Mouse (Mus musculus) A20 (cell line): ENCODE results near the gene Lnx1.

ENCODE experiments used
- DNase-seq: peaks from one replicate; pipeline ENCODE4 v3.0.0-alpha.2; 2011; ENCODE audit warnings: low read depth, low spot score

The Lnx1 gene

DNA sequence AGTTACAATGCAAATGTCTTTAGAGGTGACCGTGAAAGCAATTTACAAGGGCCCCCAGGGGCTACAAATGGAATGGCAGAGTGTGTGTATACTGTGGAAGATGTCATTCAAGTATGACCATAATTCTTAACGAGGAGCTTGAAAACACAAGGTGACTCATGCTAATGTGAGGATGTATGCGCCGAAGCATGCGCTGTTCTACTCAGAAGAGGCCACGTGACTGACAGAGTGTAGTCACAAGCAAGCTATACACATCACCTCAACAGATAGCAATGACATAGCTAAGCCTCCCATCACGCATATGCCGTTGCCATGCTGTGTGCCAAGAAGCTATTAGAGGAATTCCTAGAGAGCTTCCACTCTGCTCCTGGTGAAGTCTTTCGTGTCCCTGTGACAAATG, 5.2 kb downstream of the Lnx1 start:
- DNase-seq: no peak

GRCm38 (mm10) chr5:74694390-74694801, 8.3 kb downstream of the Lnx1 start:
- no peak for DNase-seq

DNA sequence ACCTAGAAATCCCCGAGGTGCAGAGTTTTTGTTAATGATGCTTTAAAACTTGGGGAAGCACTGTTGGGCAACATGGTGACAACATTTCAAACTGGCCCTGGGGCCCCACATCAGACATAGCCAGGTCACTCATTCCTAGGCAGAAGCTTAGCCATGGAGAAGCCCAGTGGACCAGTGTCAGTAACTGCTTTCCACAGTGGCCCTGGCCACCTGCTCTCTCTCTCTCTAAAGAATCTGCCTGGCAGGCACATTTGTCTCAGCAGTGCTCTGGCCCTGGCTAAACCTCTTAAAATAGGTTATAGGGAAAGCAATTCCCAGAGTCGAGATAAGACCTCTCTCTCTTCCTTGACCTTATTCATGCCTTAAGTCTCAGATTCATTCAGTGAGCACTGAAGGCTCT, 8.9 kb downstream of the Lnx1 start:
- DNase-seq: no peak

DNA sequence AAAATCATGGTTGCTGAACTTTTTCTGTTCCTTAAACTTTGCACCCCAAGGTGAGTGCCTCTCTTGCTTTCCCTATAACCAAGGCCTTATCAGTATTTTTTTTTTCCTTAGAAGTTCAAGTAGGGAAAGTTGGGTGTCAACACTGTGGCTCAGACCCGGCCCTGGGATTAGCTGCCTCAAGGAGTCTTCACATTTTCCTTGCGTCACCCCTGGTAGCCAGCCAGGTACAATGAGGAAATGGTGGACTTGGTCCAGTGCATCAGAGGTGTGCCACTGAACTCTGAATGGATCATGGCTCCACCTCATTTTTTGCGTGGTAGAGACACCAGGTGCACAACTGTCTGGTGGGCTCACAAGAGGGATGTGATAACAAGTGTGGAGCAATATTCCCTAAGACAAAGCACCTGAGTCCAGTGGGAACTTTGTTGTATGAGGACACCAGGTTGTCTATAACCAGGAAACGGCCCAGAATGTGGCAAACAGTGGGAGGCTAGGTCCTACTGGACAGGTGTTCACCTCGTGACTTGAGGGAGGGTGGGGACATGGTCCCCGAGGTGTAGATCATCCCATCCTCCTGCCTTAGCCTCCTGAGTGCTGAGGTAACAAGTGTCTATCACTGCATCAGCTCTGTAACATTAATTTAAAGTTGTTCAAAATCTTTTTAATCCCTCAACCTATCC, 10.2 kb downstream of the Lnx1 start:
- DNase-seq: no peak

DNA sequence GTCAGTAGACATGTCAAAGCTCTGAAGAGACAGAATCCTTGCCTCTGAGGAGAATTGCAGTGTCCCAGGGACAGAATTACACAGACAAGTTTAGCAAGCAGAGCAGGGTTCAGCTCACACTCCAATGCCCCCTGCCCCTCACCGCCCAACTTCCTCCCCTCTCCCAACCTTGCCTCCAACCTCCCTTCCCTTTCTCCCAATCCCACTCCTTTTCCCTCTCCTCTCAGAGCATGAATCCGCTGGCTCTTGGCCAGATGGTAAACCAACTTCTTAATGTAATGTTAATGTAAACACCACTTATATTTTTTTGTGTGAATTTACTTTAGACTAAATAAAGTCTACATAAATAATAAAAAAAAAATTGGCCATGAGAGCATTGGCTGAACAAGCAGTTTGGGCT, 13.9 kb downstream of the Lnx1 start:
- no peak for DNase-seq

DNA sequence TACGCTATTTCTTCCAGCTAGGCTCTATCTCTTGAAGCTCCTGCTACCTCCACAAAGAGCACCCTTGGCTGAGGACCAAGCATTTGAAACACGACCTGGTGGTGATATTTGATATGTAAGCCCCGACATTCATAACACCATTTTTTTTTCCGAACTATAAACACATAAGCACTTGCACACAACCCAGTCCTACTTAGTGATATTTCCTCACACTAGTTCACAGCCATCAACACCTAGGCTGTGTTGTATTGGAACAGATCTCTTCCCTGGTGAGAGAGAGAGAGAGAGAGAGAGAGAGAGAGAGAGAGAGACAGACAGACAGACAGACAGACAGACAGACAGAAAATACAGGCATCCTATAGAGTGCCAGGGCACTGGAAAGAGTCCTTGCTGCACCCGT, 17.8 kb downstream of the Lnx1 start:
- no peak for DNase-seq

DNA sequence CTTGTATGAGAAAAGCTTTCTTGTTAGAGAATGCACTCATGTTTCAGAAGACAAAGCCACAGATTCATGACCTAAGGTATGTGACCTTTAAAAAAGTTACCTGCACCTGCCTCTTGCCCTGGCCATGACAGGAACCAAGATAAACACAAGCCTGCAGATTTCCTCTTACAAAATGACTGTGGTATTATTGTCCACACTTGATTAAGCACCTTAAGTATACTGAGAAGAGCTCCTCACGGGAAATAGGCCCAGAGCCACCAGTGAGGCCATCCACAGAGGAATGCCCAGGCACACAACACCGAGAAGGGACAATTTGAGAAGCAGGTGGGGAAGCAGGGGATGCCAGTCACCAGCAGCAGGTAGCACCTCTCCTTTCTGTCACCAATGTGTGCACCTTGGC, 18.9 kb downstream of the Lnx1 start:
- DNase-seq: peak; percentile 77

GRCm38 (mm10) chr5:74682735-74683134, 20.0 kb downstream of the Lnx1 start:
- peak; percentile 82 for DNase-seq

- DNase-seq: no peak
Observed at GRCm38 (mm10) chr5:74679631-74680030, 23.1 kb downstream of the Lnx1 start.

DNA sequence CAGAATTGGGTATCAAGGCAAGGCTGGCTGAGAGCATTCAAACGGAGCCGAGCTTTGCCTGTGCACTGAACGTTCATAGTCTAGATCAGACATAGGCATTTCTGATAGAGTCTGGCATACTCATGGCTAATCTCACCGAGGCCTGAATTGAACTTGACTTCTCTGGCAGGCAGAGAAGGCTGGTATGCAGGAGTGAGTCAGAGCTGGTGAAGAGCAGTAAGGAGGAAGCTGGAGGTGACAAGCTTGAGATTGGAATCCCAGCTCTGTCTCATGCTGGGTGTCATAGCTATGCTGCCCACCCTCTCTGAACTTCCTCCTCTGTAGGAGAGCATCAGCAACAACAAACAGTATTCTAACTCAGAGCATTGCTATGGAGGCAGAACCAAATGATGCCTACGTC, 24.0 kb downstream of the Lnx1 start:
- no peak for DNase-seq

- no peak for DNase-seq
Observed at GRCm38 (mm10) chr5:74677399-74678338, 25.0 kb downstream of the Lnx1 start.

DNA sequence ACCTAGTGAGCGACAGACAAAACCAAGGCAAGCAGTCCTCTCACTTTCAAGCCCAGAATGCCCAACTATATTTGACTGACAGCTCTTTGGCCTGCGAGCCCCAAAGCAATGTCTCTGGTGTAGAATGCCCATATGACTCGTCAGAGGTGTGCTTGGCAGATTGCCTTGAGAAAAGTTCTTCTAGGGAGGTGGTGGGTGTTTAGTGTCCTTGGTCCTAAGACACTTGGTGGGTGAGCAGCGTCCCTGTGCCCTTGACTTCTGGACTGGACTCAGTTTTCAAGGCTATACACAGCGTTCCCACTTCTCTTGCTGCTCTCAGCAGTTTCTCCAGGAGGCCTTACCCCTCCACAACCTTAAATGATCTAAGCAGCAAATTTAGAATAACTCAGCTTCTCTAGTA, 30.2 kb downstream of the Lnx1 start:
- DNase-seq: no peak

DNA sequence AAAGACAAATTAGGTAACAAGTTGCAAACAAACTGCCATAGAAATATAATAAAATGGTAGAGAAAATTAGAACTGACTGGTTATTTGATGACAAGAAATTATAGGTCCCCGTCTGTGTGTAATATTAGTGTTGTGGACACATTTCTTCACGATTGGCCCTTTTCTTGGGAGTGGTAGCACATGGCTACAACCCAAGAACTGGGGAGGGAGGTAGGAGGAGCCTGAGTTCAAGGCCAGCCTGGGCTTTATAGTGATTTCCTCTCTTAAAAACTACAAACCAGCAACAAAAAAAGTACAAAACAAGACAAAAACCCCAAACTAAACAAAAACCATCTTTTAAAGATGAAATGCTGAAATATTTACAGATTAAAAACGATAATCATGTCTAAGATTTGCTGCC, 31.8 kb downstream of the Lnx1 start:
- no peak for DNase-seq

DNA sequence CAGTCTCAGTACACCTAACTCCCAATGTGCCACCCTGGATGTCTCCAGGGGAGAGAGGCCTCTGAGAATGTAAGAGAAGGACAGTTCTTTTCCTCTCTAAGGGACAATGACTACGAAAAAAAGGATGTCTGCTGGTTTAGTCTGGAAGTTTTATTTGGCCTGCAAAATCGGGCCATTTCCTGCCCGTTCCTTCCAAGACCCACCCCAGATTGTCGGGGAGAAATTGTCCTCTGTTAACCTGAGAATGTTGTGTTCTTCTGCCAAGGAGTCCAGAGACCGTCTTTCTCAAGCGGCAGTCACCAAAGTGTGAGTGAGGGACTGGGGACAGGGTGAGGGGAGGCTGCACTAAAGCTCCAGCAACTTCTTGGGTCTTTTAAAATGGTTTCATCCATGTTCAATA, 32.8 kb downstream of the Lnx1 start:
- no peak for DNase-seq

DNA sequence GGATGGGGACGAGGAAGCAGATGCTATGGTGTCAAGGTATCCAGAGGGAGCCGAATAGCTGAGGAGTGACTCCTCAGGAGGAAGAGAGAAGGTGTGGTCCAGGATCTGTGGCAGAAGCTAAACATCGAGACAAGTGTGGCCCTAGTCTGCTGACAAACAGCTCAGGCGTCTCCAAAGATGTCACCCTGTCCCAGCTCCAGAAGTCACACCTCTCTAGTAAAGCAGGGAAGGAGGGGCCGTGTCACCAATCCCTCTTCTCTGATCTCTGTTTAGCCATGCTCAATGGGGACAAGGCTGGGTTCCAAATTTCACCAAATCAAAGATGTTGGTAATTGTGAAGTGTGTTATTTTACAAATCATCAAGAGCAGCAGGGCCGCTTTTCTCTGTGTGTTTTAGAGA, 33.8 kb downstream of the Lnx1 start:
- no peak for DNase-seq

- no peak for DNase-seq
Observed at GRCm38 (mm10) chr5:74662618-74663017, 40.1 kb downstream of the Lnx1 start.

DNA sequence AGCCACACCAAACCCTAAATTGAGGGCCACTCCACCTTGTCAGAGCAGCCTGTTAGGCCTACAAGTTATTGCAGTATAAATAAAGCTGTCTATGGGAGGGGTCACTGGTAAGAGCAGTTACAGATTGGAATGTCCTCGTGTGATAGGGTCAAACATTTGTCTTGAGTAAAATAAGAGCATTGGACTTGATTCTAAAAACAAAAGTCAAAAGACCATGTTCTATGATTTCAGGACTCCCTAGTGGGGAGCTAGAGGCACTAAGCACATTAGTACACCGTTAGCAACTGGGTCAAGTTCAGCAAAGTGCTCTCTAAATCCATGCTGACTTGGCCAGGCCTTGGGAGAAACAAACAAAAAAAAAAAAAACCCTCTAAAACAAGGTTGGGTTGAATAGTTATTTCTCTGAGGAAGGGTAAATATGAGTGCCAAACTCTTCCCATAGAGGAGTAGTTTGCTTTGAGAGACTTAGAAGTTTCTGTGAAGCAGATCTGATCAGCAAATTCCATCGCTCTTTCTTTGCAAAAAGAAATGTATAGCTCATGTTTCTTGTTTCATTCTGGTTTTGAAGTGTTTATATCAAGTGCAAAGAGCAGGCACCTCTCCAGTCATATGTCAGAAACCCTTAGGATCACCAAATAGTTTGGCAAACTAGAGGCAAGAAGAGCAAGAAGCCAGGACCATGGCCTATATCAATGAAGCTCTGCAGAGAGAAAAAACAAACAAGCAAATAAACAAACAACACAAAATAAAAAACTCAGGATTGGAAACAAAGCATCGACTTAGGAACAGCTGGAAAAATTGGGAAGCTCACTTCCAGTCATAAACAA, 40.8 kb downstream of the Lnx1 start:
- no peak for DNase-seq

DNA sequence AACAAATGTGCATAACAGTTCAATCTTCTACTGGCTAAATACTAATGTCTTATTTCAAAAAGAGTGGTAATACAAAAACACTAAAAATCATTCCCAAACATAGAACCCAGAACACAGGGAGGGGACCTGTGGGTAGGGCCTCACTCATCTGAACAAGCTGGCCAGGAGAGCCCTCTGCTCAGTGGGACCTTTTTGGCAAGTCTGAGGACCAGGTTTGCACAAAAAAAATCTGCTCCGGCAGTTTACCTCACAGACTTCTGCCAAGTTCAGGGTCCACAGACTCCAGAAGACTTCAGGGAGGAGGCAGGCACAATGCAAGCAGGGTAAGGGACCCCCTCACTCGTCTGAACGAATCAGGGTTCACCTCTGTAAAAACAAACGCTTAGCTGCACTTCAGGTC, 42.9 kb downstream of the Lnx1 start:
- no peak for DNase-seq

- DNase-seq: no peak
Observed at GRCm38 (mm10) chr5:74659281-74659680, 43.4 kb downstream of the Lnx1 start.

- DNase-seq: no peak
Observed at GRCm38 (mm10) chr5:74657930-74658329, 44.8 kb downstream of the Lnx1 start.

- no peak for DNase-seq
Observed at GRCm38 (mm10) chr5:74656410-74656809, 46.3 kb downstream of the Lnx1 start.

DNA sequence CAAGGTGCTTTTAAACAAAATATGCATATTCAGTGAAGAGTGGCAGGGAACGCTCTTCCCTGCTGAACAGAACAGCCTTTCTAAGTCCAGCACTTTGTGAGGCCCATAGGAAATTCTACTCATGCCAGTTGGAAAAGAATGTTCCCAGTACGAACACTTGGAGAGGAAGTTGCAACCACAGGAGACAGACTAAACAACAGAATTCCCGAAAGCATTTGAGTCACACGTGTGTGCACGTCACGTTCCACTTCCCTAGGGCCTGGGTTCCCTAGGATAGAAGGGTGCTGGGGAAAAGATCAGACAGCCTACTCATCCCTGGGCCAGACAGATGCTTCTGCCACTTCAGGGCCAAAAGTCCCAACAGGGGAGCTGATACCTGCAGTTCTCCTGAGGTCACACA, 48.2 kb downstream of the Lnx1 start:
- no peak for DNase-seq
